Mouse (Mus musculus): Measurements from ENCODE around the gene Gckr. TPM values are rescaled to one million over a fixed set of nuclear protein-coding genes. Genes with fewer than 3 reads are reported as not detected.
A peak's percentile ranks its signal among the peaks of the same experiment; 100 is the strongest.

Gckr gene
- total RNA-seq (2021): not detected
- long read RNA-seq, experiment 1: 0 reads
- long read RNA-seq, experiment 2: 0 reads

GRCm38 (mm10) chr5:31297047-31297757 is at the start of gene Gckr:
Gckr (plus strand) TSS chr5:31297443.
- DNase-seq: no peak

DNA sequence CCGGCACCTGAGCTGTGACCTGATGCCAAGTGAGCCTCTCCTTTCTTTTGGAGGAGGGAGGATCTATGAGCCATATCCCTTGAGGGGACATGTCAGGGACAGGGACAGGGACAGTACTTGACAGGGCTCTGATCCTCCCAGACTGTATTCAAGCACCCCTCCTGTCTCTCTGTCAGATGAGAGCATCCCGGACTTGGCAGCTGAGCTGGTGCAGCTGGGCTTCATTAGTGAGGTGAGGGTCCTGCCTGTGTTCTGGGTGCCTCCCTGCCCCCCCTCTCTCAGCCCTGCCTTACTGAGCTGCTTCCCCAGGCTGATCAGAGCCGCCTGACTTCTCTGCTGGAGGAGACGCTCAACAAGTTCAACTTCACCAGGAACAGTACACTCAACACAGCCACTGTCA is 46.5 kb upstream of the Gckr start:
- no peak for DNase-seq

DNA sequence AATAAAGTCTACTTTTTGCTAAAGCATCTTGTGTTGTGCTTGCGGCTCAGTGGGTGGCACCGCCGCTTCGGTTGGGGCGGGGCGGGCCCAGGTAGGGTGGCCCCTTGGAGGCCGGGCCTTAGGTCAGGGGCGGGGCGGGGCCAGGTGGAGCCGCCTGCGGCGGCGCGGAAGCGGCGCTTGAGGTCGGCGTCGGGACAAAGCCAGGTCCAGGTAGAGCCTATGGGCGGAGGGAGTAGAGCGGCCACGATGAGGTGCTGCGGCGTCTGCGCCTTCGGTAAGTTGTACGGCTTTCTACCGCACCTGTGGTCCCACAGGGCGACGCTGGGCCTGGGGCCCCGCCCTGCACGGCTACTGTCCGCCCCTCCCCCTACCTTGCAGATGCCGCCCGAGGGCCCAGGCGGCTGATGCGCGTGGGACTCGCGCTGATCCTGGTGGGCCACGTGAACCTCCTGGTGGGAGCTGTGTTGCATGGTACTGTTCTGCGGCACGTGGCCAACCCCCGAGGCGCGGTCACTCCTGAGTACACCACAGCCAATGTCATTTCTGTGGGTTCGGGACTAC is 45.6 kb upstream of the Gckr start, which contains the start of gene Krtcap3:
Krtcap3 (plus strand) TSS at position 151 of the 561 bp plus-strand sequence.
- no peak for DNase-seq

DNA sequence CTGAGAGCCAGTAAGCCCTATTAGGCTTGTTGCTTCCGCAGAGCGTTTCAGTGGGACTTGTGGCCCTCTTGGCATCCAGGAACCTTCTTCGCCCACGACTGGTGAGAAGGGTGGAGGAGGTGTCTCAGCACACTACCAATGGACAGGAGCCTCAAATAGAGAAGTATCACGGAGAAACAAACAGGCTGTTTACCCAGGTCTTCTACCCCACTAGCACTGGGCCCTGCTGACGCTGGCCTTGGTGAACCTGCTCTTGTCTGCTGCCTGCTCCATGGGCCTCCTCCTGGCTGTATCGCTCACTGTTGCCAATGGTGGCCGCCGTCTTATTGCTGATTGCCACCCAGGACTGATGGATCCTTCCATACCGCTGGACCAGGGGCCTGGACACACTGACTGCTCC is 45.1 kb upstream of the Gckr start:
- DNase-seq: no peak

DNA sequence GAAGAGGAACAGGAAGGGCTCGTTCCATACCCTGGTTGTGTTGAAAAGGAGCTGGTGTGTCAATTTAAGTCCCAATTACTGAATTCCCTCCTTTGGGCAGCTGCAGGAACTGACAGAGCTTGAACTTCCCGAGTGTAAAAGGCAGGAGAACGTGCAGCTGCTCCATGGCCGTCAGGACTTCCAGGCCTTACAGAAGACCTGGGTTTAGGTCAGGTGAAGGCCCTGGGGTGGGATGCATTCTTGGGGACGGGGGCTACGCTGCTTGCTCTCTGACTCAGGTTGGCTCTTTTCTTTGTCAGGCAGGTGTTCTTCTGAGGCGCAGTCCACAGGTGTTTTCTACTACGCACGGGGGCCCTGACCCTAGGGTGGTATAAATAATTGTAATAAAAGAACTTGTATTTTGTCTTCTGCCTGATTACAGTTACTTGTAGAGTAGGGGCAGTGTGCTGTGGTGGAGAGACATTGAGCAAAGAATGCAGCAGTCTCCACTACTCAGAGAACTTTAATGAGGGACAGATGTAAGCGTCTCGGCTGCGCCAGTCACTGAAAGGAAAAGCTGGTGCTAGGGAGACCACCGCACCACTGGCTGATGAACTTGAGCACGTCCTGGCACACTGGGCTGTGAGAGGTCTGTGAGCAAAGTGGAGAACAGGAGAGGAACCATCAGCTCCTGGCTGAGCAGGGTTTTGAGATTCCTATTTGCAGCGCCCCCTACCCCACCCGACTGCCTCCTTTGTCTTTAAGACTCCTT is 44.3 kb upstream of the Gckr start:
- DNase-seq: no peak

- DNase-seq: no peak
Observed at GRCm38 (mm10) chr5:31253806-31254205, 43.4 kb upstream of the Gckr start.

- peak; percentile 47 for DNase-seq
Observed at GRCm38 (mm10) chr5:31254452-31254851, 42.8 kb upstream of the Gckr start.

GRCm38 (mm10) chr5:31254901-31255300 is 42.3 kb upstream of the Gckr start:
- no peak for DNase-seq

DNA sequence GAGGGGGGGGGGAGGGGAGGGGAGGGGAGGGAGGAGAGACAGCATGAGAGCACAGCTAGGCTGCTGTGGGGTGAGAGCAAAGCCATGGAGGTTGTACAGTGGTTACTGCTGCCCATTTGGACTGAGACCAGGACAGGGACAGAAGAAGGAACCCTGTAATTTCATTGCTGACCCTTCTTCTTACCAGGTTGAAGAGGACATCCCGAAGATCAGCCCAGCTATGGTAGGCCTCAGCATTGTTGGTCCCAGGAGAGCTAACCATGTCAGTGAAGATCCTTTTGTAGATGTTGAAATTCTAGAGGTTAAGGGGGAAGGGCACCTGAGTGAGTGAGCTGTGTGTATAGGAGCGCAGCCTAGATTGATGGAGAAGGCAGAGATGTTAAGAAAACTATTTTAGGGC is 41.9 kb upstream of the Gckr start:
- DNase-seq: no peak

DNA sequence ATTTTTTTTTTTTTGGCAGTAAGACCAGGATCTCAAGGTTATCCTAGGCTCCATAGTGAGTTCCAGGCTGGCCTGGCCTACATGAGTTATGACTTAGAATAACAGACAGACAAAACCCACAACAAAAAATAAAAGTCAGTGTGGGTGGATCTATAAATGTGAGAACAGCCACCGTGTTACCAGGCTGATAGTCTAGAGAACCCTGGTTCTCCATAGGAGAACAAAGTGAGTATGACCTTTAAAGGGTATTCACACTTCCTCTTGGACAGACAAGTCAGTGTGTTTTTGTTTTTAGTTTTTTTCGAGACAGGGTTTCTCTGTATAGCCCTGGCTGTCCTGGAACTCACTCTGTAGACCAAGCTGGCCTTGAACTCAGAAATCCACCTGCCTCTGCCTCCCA is 41.3 kb upstream of the Gckr start:
- DNase-seq: no peak

DNA sequence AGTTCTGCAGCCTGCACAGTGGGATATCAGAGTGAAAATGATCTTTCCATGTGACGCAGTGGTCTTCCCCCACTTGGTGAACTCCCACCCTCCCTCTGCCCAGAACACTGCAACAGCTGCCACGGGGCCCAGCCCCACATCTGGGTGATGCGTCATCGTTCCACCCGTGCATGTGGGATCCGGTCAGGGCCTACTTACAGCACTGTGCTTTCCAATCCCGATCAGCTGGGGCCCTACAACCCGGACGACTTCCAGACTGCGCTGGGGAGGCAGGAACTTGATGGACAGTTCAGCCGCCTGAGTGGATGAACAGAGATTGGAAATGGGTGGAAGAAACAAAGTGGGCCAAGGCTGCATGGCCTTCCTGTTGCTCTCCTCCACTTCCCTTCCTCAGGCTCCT is 39.6 kb upstream of the Gckr start:
- no peak for DNase-seq

- DNase-seq: no peak
Observed at GRCm38 (mm10) chr5:31266101-31266500, 31.1 kb upstream of the Gckr start.

- DNase-seq: no peak
Observed at GRCm38 (mm10) chr5:31267686-31268085, 29.6 kb upstream of the Gckr start.

DNA sequence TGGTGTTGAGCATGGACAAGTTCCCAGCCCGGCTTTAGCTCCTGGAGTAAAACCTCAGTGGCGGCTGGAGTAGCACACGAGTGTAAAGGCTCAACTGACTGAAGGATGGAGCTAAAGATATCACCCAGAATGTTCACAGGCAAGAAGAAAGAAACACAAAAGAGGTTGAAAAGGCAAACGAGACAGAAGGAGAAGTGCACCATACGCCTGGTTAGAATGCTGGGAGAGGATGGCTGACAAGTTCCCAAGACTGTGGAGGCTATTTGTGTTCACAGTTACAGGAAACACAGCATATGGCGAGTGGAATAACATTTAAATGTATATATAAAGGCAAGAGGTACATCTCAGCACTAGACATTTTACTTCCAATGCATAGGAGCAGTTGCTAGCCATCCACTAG is 24.2 kb upstream of the Gckr start:
- DNase-seq: no peak

GRCm38 (mm10) chr5:31279245-31279988 is 17.8 kb upstream of the Gckr start:
- no peak for DNase-seq

GRCm38 (mm10) chr5:31288225-31288624 is 9.0 kb upstream of the Gckr start:
- DNase-seq: no peak

- DNase-seq: no peak
Observed at GRCm38 (mm10) chr5:31288655-31289054, 8.6 kb upstream of the Gckr start.

DNA sequence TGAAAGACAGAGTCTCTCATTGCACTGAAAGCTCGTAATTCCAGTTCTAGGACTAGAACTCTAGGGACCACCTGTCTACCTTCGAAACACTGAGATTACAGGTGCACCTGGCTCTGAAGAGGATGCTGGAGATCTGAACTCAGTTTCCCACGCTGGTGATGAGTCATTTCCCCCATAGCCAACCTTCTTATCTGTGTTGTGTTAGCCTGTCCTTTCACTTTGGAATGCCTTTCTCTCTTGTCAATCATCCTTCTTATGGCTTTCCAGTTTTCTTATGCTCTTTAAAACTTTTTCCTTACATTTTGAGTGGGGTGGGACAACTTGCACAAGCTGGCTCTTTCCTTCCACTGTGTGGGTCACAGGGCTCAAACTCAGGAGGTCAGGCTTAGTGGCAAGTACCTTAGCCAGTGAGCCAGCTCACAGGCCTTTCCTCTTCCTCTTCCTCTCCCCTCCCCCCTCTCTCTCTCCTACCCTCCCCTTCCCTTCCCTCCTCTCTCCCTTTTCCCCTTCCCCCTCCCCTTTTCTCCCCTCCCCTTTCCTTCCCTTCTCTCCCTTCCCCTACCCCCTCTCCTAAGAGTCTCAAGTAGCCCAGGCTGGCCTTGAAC is 7.5 kb upstream of the Gckr start:
- DNase-seq: no peak

- peak; percentile 95 for DNase-seq
Observed at GRCm38 (mm10) chr5:31290521-31291360, 6.5 kb upstream of the Gckr start, which contains the start of gene Ift172. Ift172 (minus strand) TSS chr5:31291116.

GRCm38 (mm10) chr5:31291361-31291688 is 5.9 kb upstream of the Gckr start:
- DNase-seq: no peak

DNA sequence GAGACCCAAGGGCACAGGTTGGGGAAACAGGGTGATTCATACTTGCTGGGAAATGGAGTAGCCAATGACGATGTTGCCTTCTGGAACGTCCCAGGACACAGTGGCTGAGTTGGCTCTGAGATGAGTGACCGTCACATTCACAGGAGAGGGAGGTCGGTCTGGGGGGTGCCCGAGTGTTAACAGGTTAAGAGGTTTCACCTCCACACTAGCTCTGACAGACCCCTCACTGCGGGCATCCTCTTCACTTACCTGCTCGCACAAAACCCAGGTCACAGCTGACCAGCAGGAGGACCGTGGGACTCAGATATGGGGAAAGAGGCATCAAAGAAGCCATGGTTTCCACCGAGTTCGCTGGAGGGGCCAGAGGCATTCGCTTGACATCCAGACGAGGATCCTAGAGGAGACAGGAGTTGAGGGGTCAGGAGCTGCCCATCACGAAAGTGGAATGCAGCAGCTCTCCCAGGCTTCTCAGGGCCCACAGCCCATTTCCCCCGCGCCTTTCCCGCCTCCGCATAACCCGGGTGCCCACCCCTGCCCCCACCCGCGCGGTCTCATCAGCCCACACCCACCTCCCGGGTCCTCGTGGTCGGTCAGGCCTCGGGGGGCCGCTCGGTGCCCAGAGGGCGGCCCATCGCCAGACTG is 2.2 kb upstream of the Gckr start:
- DNase-seq: no peak

All from gastrocnemius, postnatal 25 days (tissue).